Mouse (Mus musculus) CD4-positive, CD25-positive, alpha-beta regulatory T cell, adult 9 weeks (primary cell): ENCODE measurements around the gene Sgcd. TPM values are rescaled to one million over a fixed set of nuclear protein-coding genes. Genes with fewer than 3 reads are reported as not detected.

Experiments used
- polyA plus RNA-seq: library from polyadenylated mRNA; unstranded; fragments of 100-300 nt; shearing (Covaris generic); gene quantifications from one replicate; pipeline ENCODE4 v1.2.1, GENCODE M21; 2017

Gene Sgcd
- not detected for polyA plus RNA-seq

GRCm38 (mm10) chr11:47988697-47989533 is at the start of gene Sgcd:
TSS of gene Sgcd (minus strand) at chr11:47988969.

